Mouse (Mus musculus) MEL (cell line): ENCODE results near the gene Ano3. TPM values are rescaled to one million over a fixed set of nuclear protein-coding genes. Genes with fewer than 3 reads are reported as not detected.

Experiments
- DNase-seq: peaks from one replicate; pipeline ENCODE4 v3.0.0; 2011; ENCODE audit warnings: low read depth, low spot score
- H3K27ac ChIP-seq: 2 replicates; pipeline ENCODE4 v1.5.1; 2012; ENCODE audit warnings: low read depth, mild to moderate bottlenecking, control low read depth, low read length, moderate library complexity; ENCODE audit not compliant: control insufficient read depth
- H3K27me3 ChIP-seq, 2 experiments: fragments of 150-350 bp in 1 of 2; sonication (generic) in 1 of 2; 2 replicates each; pipeline ENCODE4 v1.6.1; 2012; ENCODE audit warnings: low read length in 2 of 2, mild to moderate bottlenecking in 2 of 2, improper control_type of control experiment in 1 of 2, moderate library complexity in 1 of 2; ENCODE audit not compliant: insufficient read depth in 2 of 2, control insufficient read depth in 1 of 2
- H3K36me3 ChIP-seq, 2 experiments: 2 replicates each; pipeline ENCODE4 v1.6.1; 2012 to 2014; ENCODE audit warnings: low read length in 2 of 2, improper control_type of control experiment in 1 of 2, inconsistent platforms in 1 of 2, mild to moderate bottlenecking in 1 of 2; ENCODE audit not compliant: insufficient read depth in 2 of 2, control insufficient read depth in 1 of 2
- H3K4me1 ChIP-seq, 2 experiments: fragments of 150-350 bp in 1 of 2; sonication (generic) in 1 of 2; 2 replicates each; pipeline ENCODE4 v1.6.1; 2012; ENCODE audit warnings: low read length in 2 of 2, improper control_type of control experiment in 1 of 2, mild to moderate bottlenecking in 1 of 2; ENCODE audit not compliant: insufficient read depth in 2 of 2, control insufficient read depth in 1 of 2
- H3K4me3 ChIP-seq, 2 experiments: fragments of 150-350 bp in 1 of 2; sonication (generic) in 1 of 2; 2 replicates each; pipeline ENCODE4 v1.5.1; 2012; ENCODE audit warnings: low read depth in 2 of 2, low read length in 2 of 2, mild to moderate bottlenecking in 2 of 2, moderate library complexity in 2 of 2, control low read depth in 1 of 2, improper control_type of control experiment in 1 of 2; ENCODE audit not compliant: control insufficient read depth in 1 of 2, insufficient read depth in 1 of 2
- H3K79me2 ChIP-seq: 2 replicates; pipeline ENCODE4 v1.6.1; 2012; ENCODE audit warnings: mild to moderate bottlenecking, low read length, moderate library complexity; ENCODE audit not compliant: control insufficient read depth, poor library complexity, insufficient read depth
- H3K9ac ChIP-seq: 2 replicates; pipeline ENCODE4 v1.6.1; 2012; ENCODE audit warnings: low read depth, mild to moderate bottlenecking, control low read depth, low read length, moderate library complexity; ENCODE audit not compliant: control insufficient read depth, poor library complexity, severe bottlenecking
- H3K9me3 ChIP-seq: fragments of 150-350 bp; sonication (generic); replicated peaks from 2 replicates; pipeline ENCODE4 v1.6.1; 2012; ENCODE audit warnings: mild to moderate bottlenecking, low read length, improper control_type of control experiment, moderate library complexity; ENCODE audit not compliant: insufficient read depth
- BHLHE40 ChIP-seq: IDR thresholded peaks from 2 replicates; pipeline ENCODE4 v1.6.1; 2012; ENCODE audit warnings: low read depth, mild to moderate bottlenecking, inconsistent platforms, low read length, improper control_type of control experiment, borderline replicate concordance
- CHD1 ChIP-seq: IDR thresholded peaks from 2 replicates; pipeline ENCODE4 v1.6.1; 2012; ENCODE audit warnings: low read depth, mild to moderate bottlenecking, inconsistent platforms, low read length, improper control_type of control experiment
- E2F4 ChIP-seq: IDR thresholded peaks from 2 replicates; pipeline ENCODE4 v1.6.1; 2011; ENCODE audit warnings: low read depth, low read length, improper control_type of control experiment, borderline replicate concordance
- EP300 ChIP-seq, 2 experiments: IDR thresholded peaks; 2 replicates each; pipeline ENCODE4 v1.6.1; 2011; ENCODE audit warnings: improper control_type of control experiment in 2 of 2, low read length in 2 of 2, low read depth in 1 of 2, mild to moderate bottlenecking in 1 of 2
- GATA1 ChIP-seq: IDR thresholded peaks from 2 replicates; pipeline ENCODE4 v1.6.1; 2011; ENCODE audit warnings: low read depth, low read length, improper control_type of control experiment
- HCFC1 ChIP-seq: IDR thresholded peaks from 2 replicates; pipeline ENCODE4 v1.6.1; 2012; ENCODE audit warnings: low read depth, mild to moderate bottlenecking, inconsistent platforms, low read length, improper control_type of control experiment, moderate library complexity
- KAT2A ChIP-seq: conservative IDR thresholded peaks from 2 replicates; pipeline ENCODE4 v1.6.1; 2012; ENCODE audit warnings: low read depth, low read length, improper control_type of control experiment, inconsistent platforms
- MAFK ChIP-seq: IDR thresholded peaks from 2 replicates; pipeline ENCODE4 v1.6.1; 2011; ENCODE audit warnings: low read depth, mild to moderate bottlenecking, low read length, improper control_type of control experiment, borderline replicate concordance
- MAX ChIP-seq: IDR thresholded peaks from 2 replicates; pipeline ENCODE4 v1.6.1; 2011; ENCODE audit warnings: low read length, improper control_type of control experiment
- MAZ ChIP-seq: IDR thresholded peaks from 2 replicates; pipeline ENCODE4 v1.6.1; 2012; ENCODE audit warnings: low read depth, mild to moderate bottlenecking, inconsistent platforms, low read length, improper control_type of control experiment
- MYC ChIP-seq: IDR thresholded peaks from 2 replicates; pipeline ENCODE4 v1.6.1; 2011; ENCODE audit warnings: low read depth, mild to moderate bottlenecking, low read length, improper control_type of control experiment, moderate library complexity
- NELFE ChIP-seq: IDR thresholded peaks from 2 replicates; pipeline ENCODE4 v1.6.1; 2011; ENCODE audit warnings: low read depth, low read length, improper control_type of control experiment
- SMC3 ChIP-seq: IDR thresholded peaks from 2 replicates; pipeline ENCODE4 v1.6.1; 2011; ENCODE audit warnings: low read depth, low read length, improper control_type of control experiment
- TAL1 ChIP-seq: IDR thresholded peaks from 2 replicates; pipeline ENCODE4 v1.6.1; 2012; ENCODE audit warnings: mild to moderate bottlenecking, inconsistent platforms, low read length, moderate library complexity, mixed read lengths
- ZC3H11A ChIP-seq: IDR thresholded peaks from 2 replicates; pipeline ENCODE4 v1.6.1; 2012; ENCODE audit warnings: low read depth, mild to moderate bottlenecking, inconsistent platforms, low read length, improper control_type of control experiment
- ZKSCAN1 ChIP-seq: IDR thresholded peaks from 2 replicates; pipeline ENCODE4 v1.6.1; 2012; ENCODE audit warnings: low read depth, mild to moderate bottlenecking, inconsistent platforms, low read length, improper control_type of control experiment, moderate library complexity
- ZNF384 ChIP-seq: IDR thresholded peaks from 2 replicates; pipeline ENCODE4 v1.6.1; 2012; ENCODE audit warnings: low read depth, mild to moderate bottlenecking, inconsistent platforms, low read length, improper control_type of control experiment
- polyA plus RNA-seq, 2 experiments: library from polyadenylated mRNA; stranded (reverse) in 1 of 2; unstranded in 1 of 2; fragments of >175 nt in 1 of 2; fragments of >200 nt in 1 of 2; gene quantifications; 2 replicates each; pipeline versions ENCODE4 v1.2.1 to v1.2.4; 2012; ENCODE audit warnings: low replicate concordance in 2 of 2, low read depth in 1 of 2; ENCODE audit not compliant: insufficient read length in 2 of 2, insufficient read depth in 1 of 2, missing spikeins in 1 of 2
- total RNA-seq: library from RNA; depleted of rRNA; stranded (reverse); fragments of 300-350 nt; gene quantifications from 2 replicates; pipeline ENCODE4 v1.2.3, GENCODE M21; 2012; rRNA removed

Ano3 gene
- total and polyA plus RNA-seq, 3 experiments, result not detected

- no peak overlapping the region for H3K4me3 ChIP-seq
- DNase-seq, result no peak
- no peak for TF ChIP-seq GATA1
- TF ChIP-seq EP300 (IDR thresholded peaks at IDR 0.05; ENCODE audit: low read depth in 1 of 2, low read length in 2 of 2), result no peak
- no peak for TF ChIP-seq E2F4
- TF ChIP-seq MYC, result no peak
- no peak for TF ChIP-seq TAL1
- TF ChIP-seq SMC3, result no peak
- no peak for TF ChIP-seq NELFE
- TF ChIP-seq ZNF384, result no peak
- TF ChIP-seq KAT2A, result no peak
- no peak for TF ChIP-seq ZC3H11A
- H3K27me3 ChIP-seq, result no peaks in the 10 kb centered on the region
- no peaks in the 10 kb centered on the region for H3K9me3 ChIP-seq
- H3K79me2 ChIP-seq, result no peaks in the 10 kb centered on the region
- H3K4me1 ChIP-seq, result no peaks in the 10 kb centered on the region
- no peaks in the 10 kb centered on the region for H3K36me3 ChIP-seq
- H3K9ac ChIP-seq, result no peak overlapping the region
- H3K27ac ChIP-seq, result no peak overlapping the region
Observed at GRCm38 (mm10) chr2:110644846-110645245, 305.9 kb downstream of the Ano3 start.

- DNase-seq, result no peak
- Histone ChIP-seq H3K4me1 (no peaks in the 10 kb centered on the region), H3K27ac (no peak overlapping the region), H3K4me3 (no peak overlapping the region), H3K27me3 (no peaks in the 10 kb centered on the region), H3K79me2 (no peaks in the 10 kb centered on the region), H3K9me3 (no peaks in the 10 kb centered on the region), H3K9ac (no peak overlapping the region), H3K36me3 (no peaks in the 10 kb centered on the region)
- TF ChIP-seq MAFK (no peak), MYC (no peak), ZKSCAN1 (no peak), MAX (no peak), BHLHE40 (no peak), HCFC1 (no peak), MAZ (no peak), CHD1 (no peak)
Observed at GRCm38 (mm10) chr2:110644358-110644757, 306.4 kb downstream of the Ano3 start.

Other genes starting within 250 kb of the Ano3 start
- not detected in 2 replicates for gene Muc15, start 229.6 kb downstream of the Ano3 start, total RNA-seq
- gene Muc15, start 229.6 kb downstream of the Ano3 start, polyA plus RNA-seq, result not detected
- gene Gm13941, start 155.1 kb upstream of the Ano3 start, total RNA-seq, result not detected in 2 replicates
- not detected for gene Gm13941, start 155.1 kb upstream of the Ano3 start, polyA plus RNA-seq
- gene Gm15130, start 202.0 kb upstream of the Ano3 start, total RNA-seq, result not detected in 2 replicates
- gene Gm15130, start 202.0 kb upstream of the Ano3 start, polyA plus RNA-seq, result not detected